Mouse (Mus musculus): ENCODE results near the gene Ssbp2. TPM values are rescaled to one million over a fixed set of nuclear protein-coding genes. Genes with fewer than 3 reads are reported as not detected.

The Ssbp2 gene
- polyA plus RNA-seq, 1 experiment from 2014 or later, result 77.7 TPM

GRCm38 (mm10) chr13:91616050-91616449 is 156.0 kb downstream of the Ssbp2 start:
- Histone ChIP-seq H3K9ac (ENCODE audit: low read depth, low read length) (no peak overlapping the region), H3K4me3 (replicated peaks; ENCODE audit: low read depth, low read length) (no peak overlapping the region), H3K27me3 (ENCODE audit: insufficient read depth, low read length) (no peaks in the 10 kb centered on the region), H3K27ac (no peak overlapping the region), H3K36me3 (ENCODE audit: insufficient read depth, low read length) (no peaks in the 10 kb centered on the region), H3K4me2 (ENCODE audit: low read length) (no peak overlapping the region), H3K9me3 (replicated peaks; ENCODE audit: low read length) (no peaks in the 10 kb centered on the region), H3K4me1 (replicated peaks; ENCODE audit: insufficient read depth, low read length) (no peaks in the 10 kb centered on the region)
- TF ChIP-seq CTCF (IDR thresholded peaks at IDR 0.05; ENCODE audit: low read depth), result no peak
- ATAC-seq (replicated peaks; ENCODE audit: low FRiP score, low read depth), result no peak
- no peak for DNase-seq (ENCODE audit: low spot score)
- 86% methylated on average over 3 of the region's 3 CpGs for WGBS

- Histone ChIP-seq H3K9me3 (replicated peaks; ENCODE audit: low read length) (no peaks in the 10 kb centered on the region), H3K27ac (no peak overlapping the region), H3K27me3 (ENCODE audit: insufficient read depth, low read length) (no peaks in the 10 kb centered on the region), H3K9ac (ENCODE audit: low read depth, low read length) (no peak overlapping the region), H3K4me3 (replicated peaks; ENCODE audit: low read depth, low read length) (no peak overlapping the region), H3K4me1 (replicated peaks; ENCODE audit: insufficient read depth, low read length) (no peaks in the 10 kb centered on the region), H3K4me2 (ENCODE audit: low read length) (no peak overlapping the region), H3K36me3 (ENCODE audit: insufficient read depth, low read length) (no peaks in the 10 kb centered on the region)
- no peak for TF ChIP-seq CTCF (IDR thresholded peaks at IDR 0.05; ENCODE audit: low read depth)
- DNase-seq (ENCODE audit: low spot score) (no peak), ATAC-seq (replicated peaks; ENCODE audit: low FRiP score, low read depth) (no peak)
- whole genome bisulfite sequencing, result 74% methylated on average over 5 of the region's 5 CpGs
Measured at GRCm38 (mm10) chr13:91616876-91617275, 156.8 kb downstream of the Ssbp2 start.

GRCm38 (mm10) chr13:91619431-91619830 is 159.3 kb downstream of the Ssbp2 start:
- TF ChIP-seq CTCF (IDR thresholded peaks at IDR 0.05; ENCODE audit: low read depth), result no peak
- whole genome bisulfite sequencing, result 56% methylated on average over 1 of the region's 1 CpGs
- H3K9ac ChIP-seq (ENCODE audit: low read depth, low read length), result no peak overlapping the region
- DNase-seq (ENCODE audit: low spot score) (no peak), ATAC-seq (replicated peaks; ENCODE audit: low FRiP score, low read depth) (no peak)
- no peak overlapping the region for H3K4me2 ChIP-seq (ENCODE audit: low read length)
- H3K36me3 ChIP-seq (ENCODE audit: insufficient read depth, low read length), result 0 out of 2 replicates have a peak, but pooled peaks cover 2% of the 10 kb centered on the region
- no peaks in the 10 kb centered on the region for H3K4me1 ChIP-seq (replicated peaks; ENCODE audit: insufficient read depth, low read length)
- H3K9me3 ChIP-seq (replicated peaks; ENCODE audit: low read length), result no peaks in the 10 kb centered on the region
- H3K4me3 ChIP-seq (replicated peaks; ENCODE audit: low read depth, low read length), result no peak overlapping the region
- H3K27me3 ChIP-seq (ENCODE audit: insufficient read depth, low read length), result no peaks in the 10 kb centered on the region
- no peak overlapping the region for H3K27ac ChIP-seq

GRCm38 (mm10) chr13:91620541-91620940 is 160.5 kb downstream of the Ssbp2 start:
- H3K4me2 ChIP-seq (ENCODE audit: low read length), result no peak overlapping the region
- no peak overlapping the region for H3K4me3 ChIP-seq (replicated peaks; ENCODE audit: low read depth, low read length)
- no peaks in the 10 kb centered on the region for H3K9me3 ChIP-seq (replicated peaks; ENCODE audit: low read length)
- no peak for ATAC-seq (replicated peaks; ENCODE audit: low FRiP score, low read depth)
- TF ChIP-seq CTCF (IDR thresholded peaks at IDR 0.05; ENCODE audit: low read depth), result no peak
- 0 out of 2 replicates have a peak, but pooled peaks cover 4% of the 10 kb centered on the region for H3K36me3 ChIP-seq (ENCODE audit: insufficient read depth, low read length)
- no peak overlapping the region for H3K9ac ChIP-seq (ENCODE audit: low read depth, low read length)
- H3K27ac ChIP-seq, result no peak overlapping the region
- no peak for DNase-seq (ENCODE audit: low spot score)
- WGBS, result 99% methylated on average over 3 of the region's 3 CpGs
- no peaks in the 10 kb centered on the region for H3K27me3 ChIP-seq (ENCODE audit: insufficient read depth, low read length)
- H3K4me1 ChIP-seq (replicated peaks; ENCODE audit: insufficient read depth, low read length), result no peaks in the 10 kb centered on the region

- Histone ChIP-seq H3K4me1 (replicated peaks; ENCODE audit: insufficient read depth, low read length) (no peaks in the 10 kb centered on the region), H3K9me3 (replicated peaks; ENCODE audit: low read length) (no peaks in the 10 kb centered on the region), H3K27me3 (ENCODE audit: insufficient read depth, low read length) (no peaks in the 10 kb centered on the region)
Measured at GRCm38 (mm10) chr13:91631291-91631799, 171.3 kb downstream of the Ssbp2 start.

GRCm38 (mm10) chr13:91634123-91634522 is 174.0 kb downstream of the Ssbp2 start:
- H3K4me3 ChIP-seq (replicated peaks; ENCODE audit: low read depth, low read length), result no peak overlapping the region
- 41% methylated on average over 7 of the region's 7 CpGs for WGBS
- H3K27me3 ChIP-seq (ENCODE audit: insufficient read depth, low read length), result no peaks in the 10 kb centered on the region
- H3K4me2 ChIP-seq (ENCODE audit: low read length), result no peak overlapping the region
- peak; percentile 32 for DNase-seq (ENCODE audit: low spot score)
- H3K27ac ChIP-seq, result no peak overlapping the region
- TF ChIP-seq CTCF (IDR thresholded peaks at IDR 0.05; ENCODE audit: low read depth), result no peak
- ATAC-seq (replicated peaks; ENCODE audit: low FRiP score, low read depth), result no peak
- no peaks in the 10 kb centered on the region for H3K4me1 ChIP-seq (replicated peaks; ENCODE audit: insufficient read depth, low read length)
- no peak overlapping the region for H3K9ac ChIP-seq (ENCODE audit: low read depth, low read length)
- no peaks in the 10 kb centered on the region for H3K9me3 ChIP-seq (replicated peaks; ENCODE audit: low read length)
- H3K36me3 ChIP-seq (ENCODE audit: insufficient read depth, low read length), result no peaks in the 10 kb centered on the region

More at GRCm38 (mm10) chr13:91631291-91631799, 171.3 kb downstream of the Ssbp2 start:
- Histone ChIP-seq H3K9ac (ENCODE audit: low read depth, low read length) (no peak overlapping the region), H3K36me3 (ENCODE audit: insufficient read depth, low read length) (no peaks in the 10 kb centered on the region), H3K4me3 (replicated peaks; ENCODE audit: low read depth, low read length) (no peak overlapping the region), H3K27ac (no peak overlapping the region), H3K4me2 (ENCODE audit: low read length) (no peak overlapping the region)
- WGBS, result 30% methylated on average over 9 of the region's 9 CpGs
- ATAC-seq (replicated peaks; ENCODE audit: low FRiP score, low read depth) (no peak; the same call in 1 of the 2 replicates), DNase-seq (ENCODE audit: low spot score) (peak; percentile 9)
- no peak for TF ChIP-seq CTCF (IDR thresholded peaks at IDR 0.05; ENCODE audit: low read depth)

GRCm38 (mm10) chr13:91635957-91636356 is 175.9 kb downstream of the Ssbp2 start:
- Histone ChIP-seq H3K27ac (no peak overlapping the region), H3K9ac (ENCODE audit: low read depth, low read length) (no peak overlapping the region), H3K36me3 (ENCODE audit: insufficient read depth, low read length) (no peaks in the 10 kb centered on the region), H3K9me3 (replicated peaks; ENCODE audit: low read length) (no peaks in the 10 kb centered on the region), H3K4me2 (ENCODE audit: low read length) (no peak overlapping the region), H3K4me3 (replicated peaks; ENCODE audit: low read depth, low read length) (no peak overlapping the region), H3K27me3 (ENCODE audit: insufficient read depth, low read length) (no peaks in the 10 kb centered on the region), H3K4me1 (replicated peaks; ENCODE audit: insufficient read depth, low read length) (no peaks in the 10 kb centered on the region)
- ATAC-seq (replicated peaks; ENCODE audit: low FRiP score, low read depth), result no peak
- no peak for TF ChIP-seq CTCF (IDR thresholded peaks at IDR 0.05; ENCODE audit: low read depth)
- WGBS, result 85% methylated on average over 2 of the region's 2 CpGs
- no peak for DNase-seq (ENCODE audit: low spot score)

Data from kidney, postnatal 0 days (tissue).